Mouse (Mus musculus): ENCODE results near the gene Bag3. TPM values are rescaled to one million over a fixed set of nuclear protein-coding genes. Genes with fewer than 3 reads are reported as not detected.

Bag3 gene
- polyA plus RNA-seq (2015; fragmentation: Nextera tagmentation; extraction: Ambion mirVana): 3.2 and 3.3 TPM in 2 replicates

GRCm38 (mm10) chr7:128523349-128523961 lies at the start of gene Bag3:
Bag3 (plus strand) TSS chr7:128523616.
- ATAC-seq (ENCODE audit: low FRiP score): peak; percentile 71
- peak within 1 kb of the TSS; percentile 58 for H3K4me2 ChIP-seq
- H3K9ac ChIP-seq: peak within 1 kb of the TSS; percentile 66
- no peaks in the 10 kb centered on the region for H3K9me3 ChIP-seq
- H3K27me3 ChIP-seq: peaks cover 41% of the 10 kb centered on the region
- peak within 1 kb of the TSS; percentile 55; the same call in 1 of the 2 replicates for H3K27ac ChIP-seq
- 0% methylated on average over 46 of the region's 46 CpGs for WGBS
- H3K4me1 ChIP-seq (replicated peaks): peaks cover 17% of the 10 kb centered on the region
- H3K36me3 ChIP-seq: no peaks in the 10 kb centered on the region
- peak within 1 kb of the TSS; percentile 41 for H3K4me3 ChIP-seq

- H3K4me3 ChIP-seq: peak overlapping the region; percentile 24; the same call in 1 of the 2 replicates
- 26% methylated on average over 10 of the region's 10 CpGs for WGBS
Measured at GRCm38 (mm10) chr7:128474322-128474721, 49.1 kb upstream of the Bag3 start.

GRCm38 (mm10) chr7:128488986-128489385 lies 34.4 kb upstream of the Bag3 start:
- Histone ChIP-seq H3K9me3 (peaks cover 30% of the 10 kb centered on the region), H3K27me3 (no peaks in the 10 kb centered on the region), H3K27ac (no peak overlapping the region), H3K4me1 (replicated peaks) (no peaks in the 10 kb centered on the region), H3K9ac (no peak overlapping the region), H3K4me3 (no peak overlapping the region), H3K4me2 (no peak overlapping the region), H3K36me3 (no peaks in the 10 kb centered on the region)
- ATAC-seq (ENCODE audit: low FRiP score): no peak
- 98% methylated on average over 3 of the region's 3 CpGs for WGBS

More at GRCm38 (mm10) chr7:128474322-128474721, 49.1 kb upstream of the Bag3 start:
- H3K9ac ChIP-seq: no peak overlapping the region
- peak overlapping the region; percentile 41 for H3K4me2 ChIP-seq
- no peak overlapping the region for H3K27ac ChIP-seq
- ATAC-seq (ENCODE audit: low FRiP score): peak; percentile 83
- H3K36me3 ChIP-seq: no peaks in the 10 kb centered on the region
- H3K27me3 ChIP-seq: no peaks in the 10 kb centered on the region
- no peaks in the 10 kb centered on the region for H3K4me1 ChIP-seq (replicated peaks)
- H3K9me3 ChIP-seq: no peaks in the 10 kb centered on the region; the same call in 1 of the 2 replicates

- Histone ChIP-seq H3K4me3 (no peak overlapping the region), H3K4me1 (replicated peaks) (no peaks in the 10 kb centered on the region), H3K36me3 (no peaks in the 10 kb centered on the region), H3K27ac (no peak overlapping the region), H3K27me3 (no peaks in the 10 kb centered on the region), H3K4me2 (no peak overlapping the region), H3K9ac (no peak overlapping the region), H3K9me3 (no peaks in the 10 kb centered on the region)
- no peak for ATAC-seq (ENCODE audit: low FRiP score)
- 94% methylated on average over 5 of the region's 5 CpGs for WGBS
Measured at GRCm38 (mm10) chr7:128494546-128494945, 28.9 kb upstream of the Bag3 start.

GRCm38 (mm10) chr7:128499801-128500200 lies 23.6 kb upstream of the Bag3 start:
- no peak overlapping the region for H3K4me2 ChIP-seq
- no peaks in the 10 kb centered on the region for H3K9me3 ChIP-seq
- H3K27me3 ChIP-seq: no peaks in the 10 kb centered on the region
- H3K4me3 ChIP-seq: no peak overlapping the region
- no peaks in the 10 kb centered on the region for H3K36me3 ChIP-seq
- no peaks in the 10 kb centered on the region for H3K4me1 ChIP-seq (replicated peaks)
- H3K9ac ChIP-seq: no peak overlapping the region
- 85% methylated on average over 6 of the region's 6 CpGs for WGBS
- ATAC-seq (ENCODE audit: low FRiP score): no peak
- no peak overlapping the region for H3K27ac ChIP-seq

GRCm38 (mm10) chr7:128504091-128504490 lies 19.3 kb upstream of the Bag3 start:
- H3K9ac ChIP-seq: no peak overlapping the region
- H3K27me3 ChIP-seq: no peaks in the 10 kb centered on the region
- H3K9me3 ChIP-seq: no peaks in the 10 kb centered on the region
- no peaks in the 10 kb centered on the region for H3K4me1 ChIP-seq (replicated peaks)
- H3K27ac ChIP-seq: no peak overlapping the region
- H3K4me2 ChIP-seq: no peak overlapping the region
- ATAC-seq (ENCODE audit: low FRiP score): no peak
- H3K36me3 ChIP-seq: no peaks in the 10 kb centered on the region
- 94% methylated on average over 6 of the region's 6 CpGs for WGBS
- H3K4me3 ChIP-seq: no peak overlapping the region

GRCm38 (mm10) chr7:128511936-128512335 lies 11.5 kb upstream of the Bag3 start:
- no peaks in the 10 kb centered on the region for H3K27me3 ChIP-seq
- 89% methylated on average over 5 of the region's 5 CpGs for WGBS

GRCm38 (mm10) chr7:128513512-128513911 lies 9.9 kb upstream of the Bag3 start:
- Histone ChIP-seq H3K4me1 (replicated peaks) (peaks cover 16% of the 10 kb centered on the region), H3K4me3 (no peak overlapping the region), H3K27me3 (no peaks in the 10 kb centered on the region), H3K36me3 (no peaks in the 10 kb centered on the region), H3K27ac (no peak overlapping the region), H3K9me3 (no peaks in the 10 kb centered on the region), H3K4me2 (0 out of 2 replicates have a peak overlapping the region, but pooled peaks have one; percentile 10), H3K9ac (no peak overlapping the region)
- WGBS: 22% methylated on average over 7 of the region's 7 CpGs
- no peak for ATAC-seq (ENCODE audit: low FRiP score)

More at GRCm38 (mm10) chr7:128511936-128512335, 11.5 kb upstream of the Bag3 start:
- Histone ChIP-seq H3K27ac (no peak overlapping the region), H3K4me1 (replicated peaks) (peaks cover 16% of the 10 kb centered on the region), H3K9ac (no peak overlapping the region), H3K4me3 (no peak overlapping the region), H3K4me2 (no peak overlapping the region), H3K9me3 (no peaks in the 10 kb centered on the region), H3K36me3 (no peaks in the 10 kb centered on the region)
- no peak for ATAC-seq (ENCODE audit: low FRiP score)

GRCm38 (mm10) chr7:128514341-128514740 lies 9.1 kb upstream of the Bag3 start:
- Histone ChIP-seq H3K9me3 (no peaks in the 10 kb centered on the region), H3K4me2 (no peak overlapping the region), H3K36me3 (no peaks in the 10 kb centered on the region), H3K4me3 (no peak overlapping the region), H3K9ac (no peak overlapping the region), H3K4me1 (replicated peaks) (peaks cover 16% of the 10 kb centered on the region), H3K27ac (no peak overlapping the region), H3K27me3 (no peaks in the 10 kb centered on the region)
- 44% methylated on average over 4 of the region's 4 CpGs for WGBS
- ATAC-seq (ENCODE audit: low FRiP score): no peak

- no peak overlapping the region for H3K4me3 ChIP-seq
Measured at GRCm38 (mm10) chr7:128516346-128516745, 7.1 kb upstream of the Bag3 start.

GRCm38 (mm10) chr7:128519316-128520050 lies 3.9 kb upstream of the Bag3 start:
- Histone ChIP-seq H3K27ac (no peak overlapping the region), H3K36me3 (no peaks in the 10 kb centered on the region), H3K4me1 (replicated peaks) (peaks cover 17% of the 10 kb centered on the region), H3K4me3 (no peak overlapping the region), H3K27me3 (peaks cover 33% of the 10 kb centered on the region), H3K9me3 (no peaks in the 10 kb centered on the region), H3K4me2 (no peak overlapping the region), H3K9ac (no peak overlapping the region)
- 80% methylated on average over 16 of the region's 16 CpGs for WGBS
- no peak for ATAC-seq (ENCODE audit: low FRiP score)

More at GRCm38 (mm10) chr7:128516346-128516745, 7.1 kb upstream of the Bag3 start:
- no peak overlapping the region for H3K4me2 ChIP-seq
- 60% methylated on average over 4 of the region's 4 CpGs for WGBS
- H3K36me3 ChIP-seq: no peaks in the 10 kb centered on the region
- H3K4me1 ChIP-seq (replicated peaks): peaks cover 16% of the 10 kb centered on the region
- H3K27me3 ChIP-seq: 0 out of 2 replicates have a peak, but pooled peaks cover 1% of the 10 kb centered on the region
- no peak overlapping the region for H3K9ac ChIP-seq
- H3K27ac ChIP-seq: no peak overlapping the region
- no peaks in the 10 kb centered on the region for H3K9me3 ChIP-seq
- ATAC-seq (ENCODE audit: low FRiP score): no peak

GRCm38 (mm10) chr7:128523962-128524581 lies 656 bp downstream of the Bag3 start:
- Histone ChIP-seq H3K36me3 (no peaks in the 10 kb centered on the region), H3K27ac (peak overlapping the region; percentile 55; the same call in 1 of the 2 replicates), H3K9ac (peak overlapping the region; percentile 66), H3K4me3 (peak overlapping the region; percentile 41), H3K27me3 (peaks cover 44% of the 10 kb centered on the region), H3K4me2 (peak overlapping the region; percentile 58), H3K4me1 (replicated peaks) (peaks cover 23% of the 10 kb centered on the region), H3K9me3 (no peaks in the 10 kb centered on the region)
- WGBS: 2% methylated on average over 51 of the region's 51 CpGs
- ATAC-seq (ENCODE audit: low FRiP score): peak; percentile 65
